Mouse (Mus musculus): ENCODE measurements at regions not wholly inside any gene's neighbourhood (a gene's known extent, or its start where the extent isn't known, plus 50 kb on each side); places are given as distances from the start of the nearest gene placed in this dataset.
A peak's percentile ranks its signal among the peaks of the same experiment; 100 is the strongest.

- Histone ChIP-seq H3K27me3 (ENCODE audit: control insufficient read depth, insufficient read depth, low read length) (no peaks in the 10 kb centered on the region), H3K27ac (ENCODE audit: low read length) (no peak overlapping the region), H3K4me3 (ENCODE audit: low read depth, low read length) (no peak overlapping the region), H3K4me1 (ENCODE audit: control insufficient read depth, insufficient read depth, low read length) (no peaks in the 10 kb centered on the region), H3K36me3 (ENCODE audit: control insufficient read depth, insufficient read depth, low read length) (no peaks in the 10 kb centered on the region), H3K4me2 (replicated peaks; ENCODE audit: low read depth, low read length) (no peak overlapping the region), H3K9me3 (ENCODE audit: control insufficient read depth, low read depth, low read length) (no peaks in the 10 kb centered on the region), H3K9ac (replicated peaks; ENCODE audit: low read depth, low read length) (no peak overlapping the region)
- 89% methylated on average over 1 of the region's 1 CpGs for WGBS
- ATAC-seq (ENCODE audit: insufficient number of reproducible peaks, insufficient read depth, low FRiP score, low read depth), result no peak
Observed at GRCm38 (mm10) chr3:9924630-9925029, 163.3 kb upstream of the Gm9833 start.

- H3K9ac ChIP-seq (replicated peaks; ENCODE audit: low read depth, low read length), result no peak overlapping the region
- no peaks in the 10 kb centered on the region for H3K36me3 ChIP-seq (ENCODE audit: control insufficient read depth, insufficient read depth, low read length)
- no peak for ATAC-seq (ENCODE audit: insufficient number of reproducible peaks, insufficient read depth, low FRiP score, low read depth)
- H3K27me3 ChIP-seq (ENCODE audit: control insufficient read depth, insufficient read depth, low read length), result no peaks in the 10 kb centered on the region
- H3K9me3 ChIP-seq (ENCODE audit: control insufficient read depth, low read depth, low read length), result no peaks in the 10 kb centered on the region
- no peak overlapping the region for H3K27ac ChIP-seq (ENCODE audit: low read length)
- H3K4me2 ChIP-seq (replicated peaks; ENCODE audit: low read depth, low read length), result no peak overlapping the region
- H3K4me1 ChIP-seq (ENCODE audit: control insufficient read depth, insufficient read depth, low read length), result no peaks in the 10 kb centered on the region
- no peak overlapping the region for H3K4me3 ChIP-seq (ENCODE audit: low read depth, low read length)
- WGBS, result 71% methylated on average over 8 of the region's 8 CpGs
Observed at GRCm38 (mm10) chr3:9936853-9937441, 151.0 kb upstream of the Gm9833 start.

- Histone ChIP-seq H3K4me2 (replicated peaks; ENCODE audit: low read depth, low read length) (no peak overlapping the region), H3K9me3 (ENCODE audit: control insufficient read depth, low read depth, low read length) (no peaks in the 10 kb centered on the region), H3K27me3 (ENCODE audit: control insufficient read depth, insufficient read depth, low read length) (no peaks in the 10 kb centered on the region), H3K36me3 (ENCODE audit: control insufficient read depth, insufficient read depth, low read length) (no peaks in the 10 kb centered on the region), H3K4me1 (ENCODE audit: control insufficient read depth, insufficient read depth, low read length) (no peaks in the 10 kb centered on the region), H3K9ac (replicated peaks; ENCODE audit: low read depth, low read length) (no peak overlapping the region), H3K27ac (ENCODE audit: low read length) (no peak overlapping the region), H3K4me3 (ENCODE audit: low read depth, low read length) (no peak overlapping the region)
- no peak for ATAC-seq (ENCODE audit: insufficient number of reproducible peaks, insufficient read depth, low FRiP score, low read depth)
- WGBS, result 95% methylated on average over 1 of the region's 1 CpGs
Observed at GRCm38 (mm10) chr3:9938651-9939050, 149.3 kb upstream of the Gm9833 start.

- H3K4me1 ChIP-seq (ENCODE audit: control insufficient read depth, insufficient read depth, low read length), result no peaks in the 10 kb centered on the region
- no peak overlapping the region for H3K27ac ChIP-seq (ENCODE audit: low read length)
- H3K36me3 ChIP-seq (ENCODE audit: control insufficient read depth, insufficient read depth, low read length), result no peaks in the 10 kb centered on the region
- no peak overlapping the region for H3K9ac ChIP-seq (replicated peaks; ENCODE audit: low read depth, low read length)
- no peak overlapping the region for H3K4me2 ChIP-seq (replicated peaks; ENCODE audit: low read depth, low read length)
- WGBS, result 86% methylated on average over 5 of the region's 5 CpGs
- H3K4me3 ChIP-seq (ENCODE audit: low read depth, low read length), result no peak overlapping the region
- no peak for ATAC-seq (ENCODE audit: insufficient number of reproducible peaks, insufficient read depth, low FRiP score, low read depth)
- no peaks in the 10 kb centered on the region for H3K27me3 ChIP-seq (ENCODE audit: control insufficient read depth, insufficient read depth, low read length)
- H3K9me3 ChIP-seq (ENCODE audit: control insufficient read depth, low read depth, low read length), result no peaks in the 10 kb centered on the region
Observed at GRCm38 (mm10) chr3:9942631-9943030, 145.3 kb upstream of the Gm9833 start.

- Histone ChIP-seq H3K4me2 (replicated peaks; ENCODE audit: low read depth, low read length) (no peak overlapping the region), H3K9ac (replicated peaks; ENCODE audit: low read depth, low read length) (no peak overlapping the region)
- 53% methylated on average over 11 of the region's 11 CpGs for WGBS
Observed at GRCm38 (mm10) chr3:9947357-9948065, 140.4 kb upstream of the Gm9833 start.

GRCm38 (mm10) chr3:9948114-9948513 is 139.8 kb upstream of the Gm9833 start:
- 75% methylated on average over 7 of the region's 7 CpGs for WGBS
- Histone ChIP-seq H3K9me3 (ENCODE audit: control insufficient read depth, low read depth, low read length) (no peaks in the 10 kb centered on the region), H3K9ac (replicated peaks; ENCODE audit: low read depth, low read length) (no peak overlapping the region), H3K4me1 (ENCODE audit: control insufficient read depth, insufficient read depth, low read length) (no peaks in the 10 kb centered on the region), H3K27me3 (ENCODE audit: control insufficient read depth, insufficient read depth, low read length) (no peaks in the 10 kb centered on the region), H3K36me3 (ENCODE audit: control insufficient read depth, insufficient read depth, low read length) (no peaks in the 10 kb centered on the region), H3K27ac (ENCODE audit: low read length) (no peak overlapping the region), H3K4me2 (replicated peaks; ENCODE audit: low read depth, low read length) (no peak overlapping the region), H3K4me3 (ENCODE audit: low read depth, low read length) (no peak overlapping the region)
- ATAC-seq (ENCODE audit: insufficient number of reproducible peaks, insufficient read depth, low FRiP score, low read depth), result no peak

More at GRCm38 (mm10) chr3:9947357-9948065, 140.4 kb upstream of the Gm9833 start:
- Histone ChIP-seq H3K27me3 (ENCODE audit: control insufficient read depth, insufficient read depth, low read length) (no peaks in the 10 kb centered on the region), H3K4me1 (ENCODE audit: control insufficient read depth, insufficient read depth, low read length) (no peaks in the 10 kb centered on the region), H3K27ac (ENCODE audit: low read length) (no peak overlapping the region), H3K9me3 (ENCODE audit: control insufficient read depth, low read depth, low read length) (no peaks in the 10 kb centered on the region), H3K4me3 (ENCODE audit: low read depth, low read length) (no peak overlapping the region), H3K36me3 (ENCODE audit: control insufficient read depth, insufficient read depth, low read length) (no peaks in the 10 kb centered on the region)
- ATAC-seq (ENCODE audit: insufficient number of reproducible peaks, insufficient read depth, low FRiP score, low read depth), result peak; percentile 72; the same call in 1 of the 2 replicates

GRCm38 (mm10) chr3:9957870-9958269 is 130.0 kb upstream of the Gm9833 start:
- Histone ChIP-seq H3K27ac (ENCODE audit: low read length) (no peak overlapping the region), H3K4me2 (replicated peaks; ENCODE audit: low read depth, low read length) (no peak overlapping the region), H3K36me3 (ENCODE audit: control insufficient read depth, insufficient read depth, low read length) (no peaks in the 10 kb centered on the region), H3K4me1 (ENCODE audit: control insufficient read depth, insufficient read depth, low read length) (no peaks in the 10 kb centered on the region), H3K4me3 (ENCODE audit: low read depth, low read length) (no peak overlapping the region), H3K9ac (replicated peaks; ENCODE audit: low read depth, low read length) (no peak overlapping the region), H3K9me3 (ENCODE audit: control insufficient read depth, low read depth, low read length) (no peaks in the 10 kb centered on the region), H3K27me3 (ENCODE audit: control insufficient read depth, insufficient read depth, low read length) (no peaks in the 10 kb centered on the region)
- ATAC-seq (ENCODE audit: insufficient number of reproducible peaks, insufficient read depth, low FRiP score, low read depth), result no peak
- WGBS, result 86% methylated on average over 3 of the region's 3 CpGs

- Histone ChIP-seq H3K4me1 (ENCODE audit: control insufficient read depth, insufficient read depth, low read length) (no peaks in the 10 kb centered on the region), H3K27ac (ENCODE audit: low read length) (no peak overlapping the region), H3K4me3 (ENCODE audit: low read depth, low read length) (no peak overlapping the region), H3K9me3 (ENCODE audit: control insufficient read depth, low read depth, low read length) (no peaks in the 10 kb centered on the region), H3K9ac (replicated peaks; ENCODE audit: low read depth, low read length) (no peak overlapping the region), H3K4me2 (replicated peaks; ENCODE audit: low read depth, low read length) (no peak overlapping the region), H3K27me3 (ENCODE audit: control insufficient read depth, insufficient read depth, low read length) (no peaks in the 10 kb centered on the region), H3K36me3 (ENCODE audit: control insufficient read depth, insufficient read depth, low read length) (no peaks in the 10 kb centered on the region)
- ATAC-seq (ENCODE audit: insufficient number of reproducible peaks, insufficient read depth, low FRiP score, low read depth), result no peak
- 94% methylated on average over 37 of the region's 37 CpGs for WGBS
Observed at GRCm38 (mm10) chr3:9959716-9960661, 127.9 kb upstream of the Gm9833 start.

All from stomach, embryonic 14.5 days (tissue).